Mouse (Mus musculus) liver, adult 2 months (tissue): ENCODE data around the gene Fgfr2.

ENCODE experiments used
- CTCF ChIP-seq: fragments of 200-500 bp; IDR thresholded peaks from 2 replicates; pipeline ENCODE4 v1.5.1; 2011; ENCODE audit warnings: low read depth, low read length, control low read depth
- POLR2A ChIP-seq: fragments of 200-500 bp; IDR thresholded peaks from 2 replicates; pipeline ENCODE4 v1.6.1; 2011; ENCODE audit warnings: low read length, control low read depth; ENCODE audit not compliant: insufficient read depth; ENCODE audit errors: extremely low read depth

DNA sequence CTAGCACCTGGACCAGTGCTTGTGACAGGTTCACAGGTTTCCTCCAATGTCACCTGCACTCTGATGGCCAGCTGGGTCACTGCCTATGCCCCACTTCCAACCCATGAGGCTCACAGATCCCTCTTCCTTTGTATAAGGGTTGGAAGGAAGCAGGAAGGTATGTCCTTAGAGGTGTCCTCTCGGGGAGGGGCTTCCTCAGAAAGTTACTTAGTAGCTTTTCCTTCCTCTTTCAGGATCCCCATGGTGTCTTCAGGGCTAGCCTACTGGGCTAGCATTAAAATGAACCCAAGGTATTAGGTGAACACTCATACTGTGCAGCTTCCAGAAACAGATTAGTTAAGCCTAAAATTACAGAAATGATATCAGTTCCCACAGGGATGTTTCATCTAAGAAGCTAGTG lies 790.1 kb downstream of the Fgfr2 start:
- TF ChIP-seq POLR2A (no peak), CTCF (no peak)
